Mouse (Mus musculus) limb, embryonic 15.5 days (tissue): ENCODE results near the gene Smok3a. TPM values are rescaled to one million over a fixed set of nuclear protein-coding genes. Genes with fewer than 3 reads are reported as not detected.
"Not testable (repeated sequence)": the region's sequence is repeated elsewhere in the genome, so short reads cannot be mapped to it uniquely, and the experiment has no call there.

ENCODE experiments used
- ATAC-seq: fragments of 200-750 bp; cut with Nextera tagmentation; 2 replicates; pipeline ENCODE4 v1.8.0; 2017; ENCODE audit warnings: low read depth, moderate TSS enrichment; ENCODE audit not compliant: insufficient number of reproducible peaks, low FRiP score, low TSS enrichment
- H3K27ac ChIP-seq: fragments of 300-500 bp; sonication (generic); 2 replicates; pipeline ENCODE4 v1.5.1; 2015; ENCODE audit warnings: moderate library complexity, mild to moderate bottlenecking, inconsistent platforms
- H3K27me3 ChIP-seq: fragments of 300-500 bp; sonication (generic); 2 replicates; pipeline ENCODE4 v1.6.1; 2015; ENCODE audit warnings: inconsistent platforms
- H3K36me3 ChIP-seq: fragments of 300-500 bp; sonication (generic); 2 replicates; pipeline ENCODE4 v1.6.1; 2015; ENCODE audit warnings: inconsistent platforms
- H3K4me1 ChIP-seq: fragments of 300-500 bp; sonication (generic); 2 replicates; pipeline ENCODE4 v1.6.1; 2015; ENCODE audit warnings: inconsistent platforms
- H3K4me2 ChIP-seq: fragments of 300-500 bp; sonication (generic); 2 replicates; pipeline ENCODE4 v1.6.1; 2015; ENCODE audit warnings: mild to moderate bottlenecking, inconsistent platforms
- H3K4me3 ChIP-seq: fragments of 300-500 bp; sonication (generic); 2 replicates; pipeline ENCODE4 v1.5.1; 2015; ENCODE audit warnings: mild to moderate bottlenecking, inconsistent platforms
- H3K9ac ChIP-seq: fragments of 300-500 bp; sonication (generic); 2 replicates; pipeline ENCODE4 v1.6.1; 2015; ENCODE audit warnings: inconsistent platforms
- H3K9me3 ChIP-seq: fragments of 300-500 bp; sonication (generic); 2 replicates; pipeline ENCODE4 v1.6.1; 2016; ENCODE audit warnings: inconsistent platforms
- WGBS: fragments of 180-500 bp; shearing (Covaris S2); methylation state at CpG from one replicate; pipeline ENCODE4 v1.1.7; 2015; 5-methylcytosine and 5-hydroxymethylcytosine counted together
- polyA plus RNA-seq: library from polyadenylated mRNA; unstranded; fragments of >200 nt; fragmentation: Nextera tagmentation; extraction: Ambion mirVana; gene quantifications from 2 replicates; pipeline ENCODE4 v1.2.1, GENCODE M21; 2015

Smok3a gene
- not detected in 2 replicates for polyA plus RNA-seq

- H3K4me1 ChIP-seq, H3K36me3 ChIP-seq, H3K9ac ChIP-seq, H3K27ac ChIP-seq, H3K4me2 ChIP-seq, ATAC-seq, H3K4me3 ChIP-seq, H3K27me3 ChIP-seq, H3K9me3 ChIP-seq: not testable (repeated sequence)
- 80% methylated on average over 3 of the region's 7 CpGs for WGBS
Observed at GRCm38 (mm10) chr5:138020961-138021479, at the start of gene Smok3a, which contains the start of gene Smok3b. Gene Smok3a, plus strand, starts transcription at chr5:138021261. Gene Smok3b, plus strand, starts transcription at chr5:138021429.

- WGBS = 78% methylated on average over 2 of the region's 2 CpGs
- ATAC-seq = no peak
Observed at GRCm38 (mm10) chr5:137973161-137973560, 47.9 kb upstream of the Smok3a start.

GRCm38 (mm10) chr5:137973738-137974137 lies 47.3 kb upstream of the Smok3a start:
- no peaks in the 10 kb centered on the region for H3K36me3 ChIP-seq
- H3K9ac ChIP-seq = no peak overlapping the region
- H3K27me3 ChIP-seq = no peaks in the 10 kb centered on the region
- H3K4me1 ChIP-seq = no peaks in the 10 kb centered on the region
- H3K27ac ChIP-seq = no peak overlapping the region
- 48% methylated on average over 3 of the region's 3 CpGs for WGBS
- no peak for ATAC-seq
- H3K4me3 ChIP-seq = no peak overlapping the region
- H3K4me2 ChIP-seq = no peak overlapping the region
- no peaks in the 10 kb centered on the region for H3K9me3 ChIP-seq

More at GRCm38 (mm10) chr5:137973161-137973560, 47.9 kb upstream of the Smok3a start:
- Histone ChIP-seq H3K4me2 (no peak overlapping the region), H3K27me3 (no peaks in the 10 kb centered on the region), H3K27ac (no peak overlapping the region), H3K4me3 (no peak overlapping the region), H3K9me3 (no peaks in the 10 kb centered on the region), H3K36me3 (no peaks in the 10 kb centered on the region), H3K9ac (no peak overlapping the region), H3K4me1 (no peaks in the 10 kb centered on the region)

GRCm38 (mm10) chr5:137974724-137975123 lies 46.3 kb upstream of the Smok3a start:
- H3K4me1 ChIP-seq = no peaks in the 10 kb centered on the region
- H3K36me3 ChIP-seq = no peaks in the 10 kb centered on the region
- ATAC-seq = no peak
- no peak overlapping the region for H3K9ac ChIP-seq
- H3K4me3 ChIP-seq = no peak overlapping the region
- 66% methylated on average over 3 of the region's 3 CpGs for WGBS
- H3K27ac ChIP-seq = no peak overlapping the region
- H3K27me3 ChIP-seq = no peaks in the 10 kb centered on the region
- H3K4me2 ChIP-seq = no peak overlapping the region
- H3K9me3 ChIP-seq = no peaks in the 10 kb centered on the region

- 51% methylated on average over 1 of the region's 1 CpGs for WGBS
- Histone ChIP-seq H3K36me3 (no peaks in the 10 kb centered on the region), H3K4me2 (no peak overlapping the region), H3K9ac (no peak overlapping the region), H3K4me1 (no peaks in the 10 kb centered on the region), H3K4me3 (no peak overlapping the region), H3K27me3 (no peaks in the 10 kb centered on the region), H3K27ac (no peak overlapping the region), H3K9me3 (no peaks in the 10 kb centered on the region)
- ATAC-seq = no peak
Observed at GRCm38 (mm10) chr5:137975434-137975833, 45.6 kb upstream of the Smok3a start.

GRCm38 (mm10) chr5:137977291-137977690 lies 43.8 kb upstream of the Smok3a start:
- 0 out of 2 replicates have a peak, but pooled peaks cover 3% of the 10 kb centered on the region for H3K4me1 ChIP-seq
- H3K9me3 ChIP-seq = no peaks in the 10 kb centered on the region
- WGBS = 27% methylated on average over 1 of the region's 1 CpGs
- ATAC-seq = no peak
- H3K36me3 ChIP-seq = no peaks in the 10 kb centered on the region
- no peak overlapping the region for H3K9ac ChIP-seq
- no peak overlapping the region for H3K4me3 ChIP-seq
- H3K27ac ChIP-seq = no peak overlapping the region
- no peak overlapping the region for H3K4me2 ChIP-seq
- no peaks in the 10 kb centered on the region for H3K27me3 ChIP-seq

GRCm38 (mm10) chr5:137979081-137979480 lies 42.0 kb upstream of the Smok3a start:
- Histone ChIP-seq H3K27me3 (no peaks in the 10 kb centered on the region), H3K4me3 (no peak overlapping the region), H3K27ac (no peak overlapping the region), H3K4me1 (0 out of 2 replicates have a peak, but pooled peaks cover 3% of the 10 kb centered on the region), H3K9ac (no peak overlapping the region), H3K4me2 (no peak overlapping the region), H3K36me3 (no peaks in the 10 kb centered on the region), H3K9me3 (no peaks in the 10 kb centered on the region)
- WGBS = 74% methylated on average over 2 of the region's 2 CpGs
- ATAC-seq = no peak

- Histone ChIP-seq H3K9ac (no peak within 1 kb of the TSS), H3K4me1 (0 out of 2 replicates have a peak, but pooled peaks cover 3% of the 10 kb centered on the region), H3K27ac (no peak within 1 kb of the TSS), H3K27me3 (no peaks in the 10 kb centered on the region), H3K9me3 (no peaks in the 10 kb centered on the region), H3K4me2 (no peak within 1 kb of the TSS), H3K4me3 (no peak within 1 kb of the TSS), H3K36me3 (no peaks in the 10 kb centered on the region)
- 46% methylated on average over 4 of the region's 4 CpGs for WGBS
- no peak for ATAC-seq
Observed at GRCm38 (mm10) chr5:137981300-137981699, 39.8 kb upstream of the Smok3a start, which contains the start of gene Azgp1. Gene Azgp1, plus strand, starts transcription at chr5:137981520.

GRCm38 (mm10) chr5:137986351-137986750 lies 34.7 kb upstream of the Smok3a start:
- Histone ChIP-seq H3K4me2 (no peak overlapping the region), H3K4me1 (0 out of 2 replicates have a peak, but pooled peaks cover 1% of the 10 kb centered on the region), H3K9me3 (no peaks in the 10 kb centered on the region), H3K4me3 (no peak overlapping the region), H3K9ac (no peak overlapping the region), H3K36me3 (no peaks in the 10 kb centered on the region), H3K27me3 (no peaks in the 10 kb centered on the region), H3K27ac (no peak overlapping the region)
- WGBS = 84% methylated on average over 1 of the region's 1 CpGs
- no peak for ATAC-seq

GRCm38 (mm10) chr5:138009437-138009836 lies 11.6 kb upstream of the Smok3a start:
- no peaks in the 10 kb centered on the region for H3K36me3 ChIP-seq
- no peaks in the 10 kb centered on the region for H3K4me1 ChIP-seq
- no peak overlapping the region for H3K27ac ChIP-seq
- no peak overlapping the region for H3K4me3 ChIP-seq
- WGBS = 82% methylated on average over 5 of the region's 5 CpGs
- no peak for ATAC-seq
- no peaks in the 10 kb centered on the region for H3K9me3 ChIP-seq
- no peaks in the 10 kb centered on the region for H3K27me3 ChIP-seq
- no peak overlapping the region for H3K4me2 ChIP-seq
- H3K9ac ChIP-seq = no peak overlapping the region

GRCm38 (mm10) chr5:138012382-138012781 lies 8.7 kb upstream of the Smok3a start:
- no peak for ATAC-seq
- Histone ChIP-seq H3K9ac (no peak overlapping the region), H3K4me1 (no peaks in the 10 kb centered on the region), H3K36me3 (no peaks in the 10 kb centered on the region), H3K27ac (no peak overlapping the region), H3K4me3 (no peak overlapping the region), H3K9me3 (no peaks in the 10 kb centered on the region), H3K27me3 (no peaks in the 10 kb centered on the region), H3K4me2 (no peak overlapping the region)
- 80% methylated on average over 5 of the region's 5 CpGs for WGBS

GRCm38 (mm10) chr5:138016530-138016929 lies 4.5 kb upstream of the Smok3a start:
- no peaks in the 10 kb centered on the region for H3K27me3 ChIP-seq
- H3K9me3 ChIP-seq = no peaks in the 10 kb centered on the region
- no peaks in the 10 kb centered on the region for H3K36me3 ChIP-seq
- ATAC-seq = no peak
- no peaks in the 10 kb centered on the region for H3K4me1 ChIP-seq
- H3K27ac ChIP-seq = no peak overlapping the region
- WGBS = 80% methylated on average over 2 of the region's 2 CpGs
- no peak overlapping the region for H3K4me3 ChIP-seq
- H3K9ac ChIP-seq = no peak overlapping the region
- H3K4me2 ChIP-seq = no peak overlapping the region

- ATAC-seq = no peak
- Histone ChIP-seq H3K4me1 (no peaks in the 10 kb centered on the region), H3K36me3 (no peaks in the 10 kb centered on the region), H3K27ac (no peak overlapping the region), H3K4me3 (no peak overlapping the region), H3K27me3 (no peaks in the 10 kb centered on the region), H3K4me2 (no peak overlapping the region), H3K9me3 (no peaks in the 10 kb centered on the region), H3K9ac (no peak overlapping the region)
Observed at GRCm38 (mm10) chr5:138016997-138017396, 4.1 kb upstream of the Smok3a start.
